In the genomic region with DNA sequence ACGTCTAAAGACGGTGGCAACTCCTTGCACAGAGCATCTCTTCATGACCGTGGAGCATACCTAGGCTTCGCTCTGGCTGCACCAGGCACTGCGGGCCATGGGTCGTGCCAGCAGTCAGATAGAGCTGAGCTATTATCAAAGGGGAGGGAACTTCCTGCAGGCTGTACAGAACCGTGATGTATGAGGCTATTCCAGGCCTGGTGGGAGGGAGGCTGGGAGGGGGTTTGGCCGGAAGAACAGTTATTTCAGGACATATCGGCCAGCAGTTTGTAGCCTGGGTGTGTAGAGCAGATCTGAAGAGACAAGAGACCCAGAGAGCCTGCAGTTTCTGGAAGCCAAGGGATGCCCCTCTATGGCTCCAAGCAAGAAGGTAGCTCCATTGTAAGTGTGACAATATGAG, we compare ENCODE assay signal across 18 mouse cellular contexts.
A peak's percentile ranks its signal among the peaks of the same experiment; 100 is the strongest.
DNase-seq lines count a peak whose midpoint lies in the region; ATAC-seq lines count a peak whose summit lies in the region.
"Had no signal": no experiment of that assay in that cellular context is flagged by ENCODE, and none has a peak within 500 bp of the region (broad histone marks: within the 10 kb centered on the region; RNA-seq: fewer than 3 reads in every experiment).

No protein-coding gene starts in this region.

- H3K9me3 ChIP-seq in kidney, embryonic 16.5 days (ENCODE audit: low read length), result no peaks in the 10 kb centered on the region
- no peaks in the 10 kb centered on the region for H3K9me3 ChIP-seq in neural tube, embryonic 11.5 days (ENCODE audit: control insufficient read depth, low read length)
- H3K9me3 ChIP-seq in neural tube, embryonic 15.5 days (replicated peaks), result no peaks in the 10 kb centered on the region
- H3K9me3 ChIP-seq: embryonic facial prominence, embryonic 13.5 days; limb, embryonic 13.5 days; neural tube, embryonic 12.5 days had no signal

- no peaks in the 10 kb centered on the region for H3K4me1 ChIP-seq in kidney, embryonic 16.5 days (ENCODE audit: insufficient read depth, low read length)
- H3K4me1 ChIP-seq in neural tube, embryonic 11.5 days (ENCODE audit: control insufficient read depth, insufficient read depth, low read length), result no peaks in the 10 kb centered on the region
- peaks cover 21% of the 10 kb centered on the region for H3K4me1 ChIP-seq in neural tube, embryonic 15.5 days
- H3K4me1 ChIP-seq: embryonic facial prominence, embryonic 13.5 days; limb, embryonic 13.5 days had no signal

- no peak for ATAC-seq in kidney, embryonic 16.5 days (ENCODE audit: low FRiP score, low TSS enrichment)
- ATAC-seq in neural tube, embryonic 11.5 days (ENCODE audit: insufficient read depth, low FRiP score, low TSS enrichment), result no peak
- ATAC-seq in neural tube, embryonic 15.5 days (ENCODE audit: low FRiP score), result no peak
- ATAC-seq: hindbrain, embryonic 16.5 days; intestine, postnatal 0 days; lung, postnatal 0 days had no signal

- no peak overlapping the region for H3K4me2 ChIP-seq in kidney, embryonic 16.5 days (replicated peaks; ENCODE audit: low read depth, low read length)
- H3K4me2 ChIP-seq in neural tube, embryonic 11.5 days (ENCODE audit: low read depth), result no peak overlapping the region
- H3K4me2 ChIP-seq in neural tube, embryonic 15.5 days, result no peak overlapping the region
- H3K4me2 ChIP-seq: embryonic facial prominence, embryonic 13.5 days; limb, embryonic 13.5 days; neural tube, embryonic 12.5 days had no signal

- no peak overlapping the region for H3K27ac ChIP-seq in kidney, embryonic 16.5 days (ENCODE audit: low read length)
- 0 out of 2 replicates have a peak overlapping the region, but pooled peaks have one; percentile 14 for H3K27ac ChIP-seq in neural tube, embryonic 11.5 days (ENCODE audit: low read depth, low read length)
- H3K27ac ChIP-seq in neural tube, embryonic 15.5 days (replicated peaks), result no peak overlapping the region
- H3K27ac ChIP-seq: embryonic facial prominence, embryonic 13.5 days; limb, embryonic 13.5 days; liver, embryonic 14.5 days; neural tube, embryonic 12.5 days had no signal

- peak; percentile 13 for DNase-seq in kidney, adult 11 months
- DNase-seq in neural tube, embryonic 11.5 days (ENCODE audit: low spot score), result no peak
- DNase-seq in kidney, adult 8-10 months, result peak; percentile 4 to 18
- DNase-seq in kidney, postnatal 36 days, result peak; percentile 34 to 38
- no peak for DNase-seq in lung, postnatal 36 days
- no peak for DNase-seq in Muller cell, postnatal 12 days (ENCODE audit: inconsistent ontology term)
- DNase-seq: cerebellum, adult 2 months; gastrocnemius, postnatal 25 days; thymus, adult 18-20 months had no signal

- H3K27me3 ChIP-seq in kidney, embryonic 16.5 days (ENCODE audit: insufficient read depth, low read length), result no peaks in the 10 kb centered on the region
- H3K27me3 ChIP-seq in neural tube, embryonic 11.5 days (ENCODE audit: control insufficient read depth, insufficient read depth, low read length), result no peaks in the 10 kb centered on the region
- H3K27me3 ChIP-seq in neural tube, embryonic 15.5 days (replicated peaks), result no peaks in the 10 kb centered on the region
- H3K27me3 ChIP-seq: embryonic facial prominence, embryonic 13.5 days; limb, embryonic 13.5 days; neural tube, embryonic 12.5 days had no signal

- H3K9ac ChIP-seq in kidney, embryonic 16.5 days (replicated peaks; ENCODE audit: low read length), result no peak overlapping the region
- no peak overlapping the region for H3K9ac ChIP-seq in neural tube, embryonic 11.5 days (ENCODE audit: low read length)
- no peak overlapping the region for H3K9ac ChIP-seq in neural tube, embryonic 15.5 days (replicated peaks)
- H3K9ac ChIP-seq: embryonic facial prominence, embryonic 13.5 days; limb, embryonic 13.5 days; liver, embryonic 14.5 days; neural tube, embryonic 12.5 days had no signal

- H3K36me3 ChIP-seq in kidney, embryonic 16.5 days (ENCODE audit: insufficient read depth, low read length), result no peaks in the 10 kb centered on the region
- no peaks in the 10 kb centered on the region for H3K36me3 ChIP-seq in neural tube, embryonic 11.5 days (ENCODE audit: control insufficient read depth, insufficient read depth, low read length)
- H3K36me3 ChIP-seq in neural tube, embryonic 15.5 days, result no peaks in the 10 kb centered on the region
- H3K36me3 ChIP-seq: embryonic facial prominence, embryonic 13.5 days; limb, embryonic 13.5 days; neural tube, embryonic 12.5 days had no signal

- H3K4me3 ChIP-seq in kidney, embryonic 16.5 days (ENCODE audit: low read length), result no peak overlapping the region
- H3K4me3 ChIP-seq in neural tube, embryonic 11.5 days (ENCODE audit: low read depth, low read length), result no peak overlapping the region
- H3K4me3 ChIP-seq in neural tube, embryonic 15.5 days (replicated peaks), result no peak overlapping the region
- H3K4me3 ChIP-seq: embryonic facial prominence, embryonic 13.5 days; limb, embryonic 13.5 days; neural tube, embryonic 12.5 days had no signal

- 48% methylated on average over 9 of the region's 9 CpGs for WGBS in kidney, embryonic 16.5 days
- WGBS in neural tube, embryonic 11.5 days, result 68% methylated on average over 9 of the region's 9 CpGs
- WGBS in neural tube, embryonic 15.5 days, result 50% methylated on average over 9 of the region's 9 CpGs

Comparison
In these comparisons a context has a peak if more than half of its experiments do, and no peak if none do; other contexts are left out.
1. DNase-seq: peak in kidney, adult 11 months (single experiment), kidney, adult 8-10 months (2 of 2) and kidney, postnatal 36 days (2 of 2); none in neural tube, embryonic 11.5 days (single experiment), lung, postnatal 36 days (single experiment) and Muller cell, postnatal 12 days (single experiment).